Mouse (Mus musculus): ENCODE measurements at regions not wholly inside any gene's neighbourhood (a gene's known extent, or its start where the extent isn't known, plus 50 kb on each side); places are given as distances from the start of the nearest gene placed in this dataset.

- no peak for DNase-seq (ENCODE audit: low spot score)
Measured at GRCm38 (mm10) chr8:102845362-102845761, 59.9 kb upstream of the Cdh11 start.

- no peak for DNase-seq (ENCODE audit: low spot score)
Measured at GRCm38 (mm10) chr8:102860021-102860420, 74.6 kb upstream of the Cdh11 start.

- DNase-seq (ENCODE audit: low spot score) = no peak
Measured at GRCm38 (mm10) chr8:102899525-102899924, 114.1 kb upstream of the Cdh11 start.

GRCm38 (mm10) chr8:102900662-102901061 is 115.2 kb upstream of the Cdh11 start:
- DNase-seq (ENCODE audit: low spot score) = no peak

GRCm38 (mm10) chr8:102907444-102907843 is 122.0 kb upstream of the Cdh11 start:
- no peak for DNase-seq (ENCODE audit: low spot score)

GRCm38 (mm10) chr8:102931342-102931835 is 145.9 kb upstream of the Cdh11 start:
- DNase-seq (ENCODE audit: low spot score) = no peak

- DNase-seq (ENCODE audit: low spot score) = no peak
Measured at GRCm38 (mm10) chr8:102938771-102939170, 153.3 kb upstream of the Cdh11 start.

- DNase-seq (ENCODE audit: low spot score) = no peak
Measured at GRCm38 (mm10) chr8:102945546-102945945, 160.1 kb upstream of the Cdh11 start.

- no peak for DNase-seq (ENCODE audit: low spot score)
Measured at GRCm38 (mm10) chr8:102978161-102978581, 192.7 kb upstream of the Cdh11 start.

GRCm38 (mm10) chr8:102983220-102983909 is 197.9 kb upstream of the Cdh11 start:
- no peak for DNase-seq (ENCODE audit: low spot score)

- no peak for DNase-seq (ENCODE audit: low spot score)
Measured at GRCm38 (mm10) chr8:102983910-102984225, 198.4 kb upstream of the Cdh11 start.

GRCm38 (mm10) chr8:103007284-103007984 is 222.0 kb upstream of the Cdh11 start:
- DNase-seq (ENCODE audit: low spot score) = no peak

GRCm38 (mm10) chr8:103019121-103019520 is 233.7 kb upstream of the Cdh11 start:
- no peak for DNase-seq (ENCODE audit: low spot score)

GRCm38 (mm10) chr8:103023237-103023636 is 237.8 kb upstream of the Cdh11 start:
- no peak for DNase-seq (ENCODE audit: low spot score)

GRCm38 (mm10) chr8:103031708-103032107 is 246.3 kb upstream of the Cdh11 start:
- no peak for DNase-seq (ENCODE audit: low spot score)

- no peak for DNase-seq (ENCODE audit: low spot score)
Measured at GRCm38 (mm10) chr8:103033956-103034355, 248.5 kb upstream of the Cdh11 start.

- DNase-seq (ENCODE audit: low spot score) = no peak
Measured at GRCm38 (mm10) chr8:103072079-103072635, 286.7 kb upstream of the Cdh11 start.

- DNase-seq (ENCODE audit: low spot score) = no peak
Measured at GRCm38 (mm10) chr8:103072646-103073045, 287.2 kb upstream of the Cdh11 start.

- DNase-seq (ENCODE audit: low spot score) = no peak
Measured at GRCm38 (mm10) chr8:103078559-103078958, 293.1 kb upstream of the Cdh11 start.

GRCm38 (mm10) chr8:103086956-103087482 is 301.6 kb upstream of the Cdh11 start:
- no peak for DNase-seq (ENCODE audit: low spot score)

- no peak for DNase-seq (ENCODE audit: low spot score)
Measured at GRCm38 (mm10) chr8:103096496-103097092, 311.2 kb upstream of the Cdh11 start.

GRCm38 (mm10) chr8:103125581-103125980 is 340.1 kb upstream of the Cdh11 start:
- DNase-seq (ENCODE audit: low spot score) = no peak

- no peak for DNase-seq (ENCODE audit: low spot score)
Measured at GRCm38 (mm10) chr8:103138136-103138535, 352.7 kb upstream of the Cdh11 start.
